Mouse (Mus musculus) bone marrow macrophage, adult 2 months (primary cell): ENCODE measurements around the gene Sept9.

Source experiments
- CTCF ChIP-seq: IDR thresholded peaks from 2 replicates; pipeline ENCODE4 v1.5.1; 2012; ENCODE audit warnings: low read depth, mild to moderate bottlenecking, low read length, moderate library complexity
- POLR2A ChIP-seq: IDR thresholded peaks from 2 replicates; pipeline ENCODE4 v1.6.1; 2012; ENCODE audit warnings: mild to moderate bottlenecking, low read depth, low read length, borderline replicate concordance

DNA sequence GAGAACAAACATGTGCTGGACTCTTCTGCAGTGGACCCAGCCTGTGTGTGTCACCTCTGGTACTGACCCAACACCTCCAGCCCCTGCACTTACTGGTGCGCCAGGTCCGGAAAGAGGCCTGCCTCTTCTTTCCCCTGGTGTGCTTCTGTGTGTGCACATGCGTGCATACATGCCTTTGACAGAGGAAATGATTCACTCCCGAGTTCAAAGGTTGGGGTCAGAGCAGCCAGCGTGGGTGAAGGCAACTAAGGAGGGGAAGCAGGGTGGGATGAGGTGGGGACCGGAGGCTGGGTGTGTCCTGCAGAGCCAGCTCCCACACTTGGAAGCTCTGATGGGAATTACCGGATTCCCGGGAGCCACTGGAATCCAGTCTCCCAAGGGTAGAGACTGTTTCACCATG is 46.8 kb downstream of the Sept9 start:
- TF ChIP-seq CTCF (no peak), POLR2A (no peak)
